Mouse (Mus musculus) forebrain, embryonic 11.5 days (tissue): ENCODE data around the gene Gpatch8. TPM values are rescaled to one million over a fixed set of nuclear protein-coding genes. Genes with fewer than 3 reads are reported as not detected.

ENCODE experiments used
- ATAC-seq: fragments of 200-750 bp; cut with Nextera tagmentation; replicated peaks from 2 replicates; pipeline ENCODE4 v1.8.0; 2017; ENCODE audit warnings: moderate TSS enrichment; ENCODE audit not compliant: low FRiP score
- DNase-seq: peaks from one replicate; pipeline ENCODE4 v3.0.0-alpha.2; 2017; ENCODE audit warnings: low spot score
- H3K27ac ChIP-seq: fragments of 300-500 bp; sonication (generic); 2 replicates; pipeline ENCODE4 v1.5.1; 2014; ENCODE audit warnings: low read depth, low read length
- H3K27me3 ChIP-seq: fragments of 300-500 bp; sonication (generic); 2 replicates; pipeline ENCODE4 v1.6.1; 2014; ENCODE audit warnings: mild to moderate bottlenecking, low read length, mixed read lengths; ENCODE audit not compliant: control insufficient read depth, insufficient read depth
- H3K36me3 ChIP-seq: fragments of 300-500 bp; sonication (generic); 2 replicates; pipeline ENCODE4 v1.6.1; 2014; ENCODE audit warnings: mild to moderate bottlenecking, low read length, moderate library complexity, mixed read lengths; ENCODE audit not compliant: control insufficient read depth, insufficient read depth
- H3K4me1 ChIP-seq: fragments of 300-500 bp; sonication (generic); replicated peaks from 2 replicates; pipeline ENCODE4 v1.6.1; 2014; ENCODE audit warnings: low read length, mixed read lengths; ENCODE audit not compliant: control insufficient read depth, insufficient read depth
- H3K4me2 ChIP-seq: fragments of 300-500 bp; sonication (generic); 2 replicates; pipeline ENCODE4 v1.6.1; 2014; ENCODE audit warnings: low read depth, mild to moderate bottlenecking, low read length, moderate library complexity, mixed read lengths; ENCODE audit not compliant: severe bottlenecking
- H3K4me3 ChIP-seq: fragments of 300-500 bp; sonication (generic); 2 replicates; pipeline ENCODE4 v1.5.1; 2014; ENCODE audit warnings: low read depth, low read length
- H3K9ac ChIP-seq: fragments of 300-500 bp; sonication (generic); 2 replicates; pipeline ENCODE4 v1.6.1; 2014; ENCODE audit warnings: low read length
- H3K9me3 ChIP-seq: fragments of 300-500 bp; sonication (generic); 2 replicates; pipeline ENCODE4 v1.6.1; 2016; ENCODE audit warnings: low read length, mixed read lengths; ENCODE audit not compliant: control insufficient read depth
- WGBS: fragments of 180-500 bp; shearing (Covaris S2); extraction: QIAGEN DNeasy Blood & Tissue Kit; methylation state at CpG from one replicate; pipeline ENCODE4 v1.1.7; 2014; 5-methylcytosine and 5-hydroxymethylcytosine counted together
- polyA plus RNA-seq: library from polyadenylated mRNA; unstranded; fragments of >200 nt; fragmentation: Nextera tagmentation; extraction: Ambion mirVana; gene quantifications from 2 replicates; pipeline ENCODE4 v1.2.1, GENCODE M21; 2014

Gene Gpatch8
- polyA plus RNA-seq, 1 experiment from 2014 or later: 54.5 TPM

GRCm38 (mm10) chr11:102461764-102462163 lies 94.4 kb downstream of the Gpatch8 start:
- H3K36me3 ChIP-seq: no peaks in the 10 kb centered on the region
- no peak overlapping the region for H3K4me3 ChIP-seq
- H3K4me2 ChIP-seq: no peak overlapping the region
- ATAC-seq (no peak), DNase-seq (no peak)
- H3K27me3 ChIP-seq: 0 out of 2 replicates have a peak, but pooled peaks cover 6% of the 10 kb centered on the region
- H3K27ac ChIP-seq: no peak overlapping the region
- WGBS: 86% methylated on average over 3 of the region's 3 CpGs
- H3K4me1 ChIP-seq: peaks cover 4% of the 10 kb centered on the region; the same call in 1 of the 2 replicates
- no peak overlapping the region for H3K9ac ChIP-seq
- H3K9me3 ChIP-seq: no peaks in the 10 kb centered on the region

- Histone ChIP-seq H3K9me3 (no peaks in the 10 kb centered on the region), H3K4me2 (no peak overlapping the region), H3K27me3 (0 out of 2 replicates have a peak, but pooled peaks cover 6% of the 10 kb centered on the region), H3K4me3 (no peak overlapping the region), H3K9ac (no peak overlapping the region), H3K36me3 (no peaks in the 10 kb centered on the region), H3K4me1 (peaks cover 2% of the 10 kb centered on the region; the same call in 1 of the 2 replicates), H3K27ac (no peak overlapping the region)
- no peak for ATAC-seq
- 67% methylated on average over 16 of the region's 16 CpGs for WGBS
- no peak for DNase-seq
Observed at GRCm38 (mm10) chr11:102460541-102460940, 95.7 kb downstream of the Gpatch8 start.

GRCm38 (mm10) chr11:102455740-102456396 lies 100.3 kb downstream of the Gpatch8 start:
- H3K9me3 ChIP-seq: no peaks in the 10 kb centered on the region
- H3K27me3 ChIP-seq: peaks cover 3% of the 10 kb centered on the region; the same call in 1 of the 2 replicates
- H3K4me3 ChIP-seq: peak overlapping the region; percentile 41
- peak overlapping the region; percentile 84 for H3K4me2 ChIP-seq
- WGBS: under 1% methylated on average over 40 of the region's 40 CpGs
- no peak overlapping the region for H3K27ac ChIP-seq
- peaks cover 6% of the 10 kb centered on the region; the same call in 1 of the 2 replicates for H3K4me1 ChIP-seq
- no peaks in the 10 kb centered on the region for H3K36me3 ChIP-seq
- DNase-seq: peak; percentile 91
- ATAC-seq: peak; percentile 85
- H3K9ac ChIP-seq: no peak overlapping the region; the same call in 1 of the 2 replicates

- Histone ChIP-seq H3K36me3 (no peaks in the 10 kb centered on the region), H3K9me3 (no peaks in the 10 kb centered on the region), H3K27me3 (peaks cover 9% of the 10 kb centered on the region; the same call in 1 of the 2 replicates), H3K4me3 (no peak overlapping the region), H3K4me1 (peaks cover 10% of the 10 kb centered on the region; the same call in 1 of the 2 replicates), H3K4me2 (no peak overlapping the region), H3K27ac (no peak overlapping the region), H3K9ac (no peak overlapping the region)
- ATAC-seq (no peak), DNase-seq (no peak)
- WGBS: 22% methylated on average over 10 of the region's 10 CpGs
Observed at GRCm38 (mm10) chr11:102453131-102453530, 103.1 kb downstream of the Gpatch8 start.

GRCm38 (mm10) chr11:102449043-102450008 lies 106.9 kb downstream of the Gpatch8 start:
- DNase-seq: no peak
- WGBS: 42% methylated on average over 17 of the region's 17 CpGs
- Histone ChIP-seq H3K4me3 (no peak overlapping the region), H3K9me3 (no peaks in the 10 kb centered on the region), H3K27me3 (peaks cover 6% of the 10 kb centered on the region; the same call in 1 of the 2 replicates), H3K4me2 (no peak overlapping the region), H3K36me3 (no peaks in the 10 kb centered on the region), H3K4me1 (peaks cover 25% of the 10 kb centered on the region), H3K9ac (no peak overlapping the region), H3K27ac (no peak overlapping the region)
- no peak for ATAC-seq

- H3K9me3 ChIP-seq: no peaks in the 10 kb centered on the region
- ATAC-seq (no peak), DNase-seq (no peak)
- H3K4me3 ChIP-seq: no peak overlapping the region
- no peak overlapping the region for H3K27ac ChIP-seq
- H3K4me1 ChIP-seq: peaks cover 25% of the 10 kb centered on the region
- H3K36me3 ChIP-seq: 0 out of 2 replicates have a peak, but pooled peaks cover 2% of the 10 kb centered on the region
- H3K27me3 ChIP-seq: peaks cover 6% of the 10 kb centered on the region; the same call in 1 of the 2 replicates
- WGBS: 13% methylated on average over 8 of the region's 8 CpGs
- no peak overlapping the region; the same call in 1 of the 2 replicates for H3K4me2 ChIP-seq
- H3K9ac ChIP-seq: no peak overlapping the region
Observed at GRCm38 (mm10) chr11:102448327-102448726, 107.9 kb downstream of the Gpatch8 start.

GRCm38 (mm10) chr11:102447497-102447896 lies 108.7 kb downstream of the Gpatch8 start, which contains the start of gene Fam171a2:
Gene Fam171a2 (minus strand): TSS chr11:102447682.
- ATAC-seq: peak; percentile 86
- Histone ChIP-seq H3K9me3 (no peaks in the 10 kb centered on the region), H3K27ac (peak within 1 kb of the TSS; percentile 93), H3K27me3 (peaks cover 6% of the 10 kb centered on the region; the same call in 1 of the 2 replicates), H3K36me3 (peaks cover 4% of the 10 kb centered on the region; the same call in 1 of the 2 replicates), H3K4me1 (peaks cover 25% of the 10 kb centered on the region), H3K9ac (peak within 1 kb of the TSS; percentile 96), H3K4me2 (peak within 1 kb of the TSS; percentile 79), H3K4me3 (peak within 1 kb of the TSS; percentile 93)
- WGBS: 0% methylated on average over 40 of the region's 40 CpGs
- DNase-seq: peak; percentile 97
